Mouse (Mus musculus): Measurements from ENCODE around the gene Tarbp2. TPM values are rescaled to one million over a fixed set of nuclear protein-coding genes. Genes with fewer than 3 reads are reported as not detected.

The Tarbp2 gene
- polyA plus RNA-seq, 1 experiment from 2014 or later, result 143 TPM

Other genes starting within 250 kb of the Tarbp2 start
- 1.1 and 1.4 TPM in 2 replicates for gene Gm9918, start 247.6 kb upstream of the Tarbp2 start, polyA plus RNA-seq (2016; fragmentation: Nextera tagmentation; extraction: Ambion mirVana)
- gene Mfsd5, start 238.7 kb upstream of the Tarbp2 start, polyA plus RNA-seq (2016; fragmentation: Nextera tagmentation; extraction: Ambion mirVana), result 69.5 and 76.5 TPM in 2 replicates
- 60.6 and 63.5 TPM in 2 replicates for gene Espl1, start 221.9 kb upstream of the Tarbp2 start, polyA plus RNA-seq (2016; fragmentation: Nextera tagmentation; extraction: Ambion mirVana)
- 351 and 381 TPM in 2 replicates for gene Pfdn5, start 192.1 kb upstream of the Tarbp2 start, polyA plus RNA-seq (2016; fragmentation: Nextera tagmentation; extraction: Ambion mirVana)
- gene Myg1, start 186.5 kb upstream of the Tarbp2 start, polyA plus RNA-seq (2016; fragmentation: Nextera tagmentation; extraction: Ambion mirVana), result 123 and 135 TPM in 2 replicates
- gene Aaas, start 167.4 kb upstream of the Tarbp2 start, polyA plus RNA-seq (2016; fragmentation: Nextera tagmentation; extraction: Ambion mirVana), result 150 and 163 TPM in 2 replicates
- gene Sp7, start 151.0 kb upstream of the Tarbp2 start, polyA plus RNA-seq (2016; fragmentation: Nextera tagmentation; extraction: Ambion mirVana), result 1.6 and 1.8 TPM in 2 replicates
- gene Sp1, start 112.0 kb upstream of the Tarbp2 start, polyA plus RNA-seq (2016; fragmentation: Nextera tagmentation; extraction: Ambion mirVana), result 9.1 and 9.8 TPM in 2 replicates
- 0.15 TPM in 1 of 2 replicates, not detected in the other for gene Amhr2, start 72.8 kb upstream of the Tarbp2 start, polyA plus RNA-seq (2016; fragmentation: Nextera tagmentation; extraction: Ambion mirVana)
- 57.6 and 60.5 TPM in 2 replicates for gene Prr13, start 59.2 kb upstream of the Tarbp2 start, polyA plus RNA-seq (2016; fragmentation: Nextera tagmentation; extraction: Ambion mirVana)
- gene Pcbp2, start 47.7 kb upstream of the Tarbp2 start, polyA plus RNA-seq (2016; fragmentation: Nextera tagmentation; extraction: Ambion mirVana), result 230 and 235 TPM in 2 replicates
- gene Gm10337, start 14.5 kb upstream of the Tarbp2 start, polyA plus RNA-seq (2016; fragmentation: Nextera tagmentation; extraction: Ambion mirVana), result 3.8 and 4.8 TPM in 2 replicates
- gene Map3k12, start 1.1 kb upstream of the Tarbp2 start, polyA plus RNA-seq (2016; fragmentation: Nextera tagmentation; extraction: Ambion mirVana), result 23.8 and 27.7 TPM in 2 replicates
- 1.7 and 1.8 TPM in 2 replicates for gene Npff, start 6.8 kb downstream of the Tarbp2 start, polyA plus RNA-seq (2016; fragmentation: Nextera tagmentation; extraction: Ambion mirVana)
- 0.31 TPM in 1 of 2 replicates, not detected in the other for gene Gm28047, start 106.9 kb downstream of the Tarbp2 start, polyA plus RNA-seq (2016; fragmentation: Nextera tagmentation; extraction: Ambion mirVana)
- gene Atf7, start 107.3 kb downstream of the Tarbp2 start, polyA plus RNA-seq (2016; fragmentation: Nextera tagmentation; extraction: Ambion mirVana), result 22.2 and 27.0 TPM in 2 replicates
- 61.8 and 74.3 TPM in 2 replicates for gene Atp5g2, start 154.2 kb downstream of the Tarbp2 start, polyA plus RNA-seq (2016; fragmentation: Nextera tagmentation; extraction: Ambion mirVana)
- 26.3 and 33.5 TPM in 2 replicates for gene Calcoco1, start 204.0 kb downstream of the Tarbp2 start, polyA plus RNA-seq (2016; fragmentation: Nextera tagmentation; extraction: Ambion mirVana)